Mouse (Mus musculus) kidney, postnatal 36 days (tissue): Measurements from ENCODE around the gene Slc7a7.

ENCODE experiments used
- DNase-seq, 2 experiments: peaks; one replicate each; pipeline ENCODE4 v3.0.0; 2021 to 2022; ENCODE audit warnings: mixed read lengths in 2 of 2

Gene Slc7a7

DNA sequence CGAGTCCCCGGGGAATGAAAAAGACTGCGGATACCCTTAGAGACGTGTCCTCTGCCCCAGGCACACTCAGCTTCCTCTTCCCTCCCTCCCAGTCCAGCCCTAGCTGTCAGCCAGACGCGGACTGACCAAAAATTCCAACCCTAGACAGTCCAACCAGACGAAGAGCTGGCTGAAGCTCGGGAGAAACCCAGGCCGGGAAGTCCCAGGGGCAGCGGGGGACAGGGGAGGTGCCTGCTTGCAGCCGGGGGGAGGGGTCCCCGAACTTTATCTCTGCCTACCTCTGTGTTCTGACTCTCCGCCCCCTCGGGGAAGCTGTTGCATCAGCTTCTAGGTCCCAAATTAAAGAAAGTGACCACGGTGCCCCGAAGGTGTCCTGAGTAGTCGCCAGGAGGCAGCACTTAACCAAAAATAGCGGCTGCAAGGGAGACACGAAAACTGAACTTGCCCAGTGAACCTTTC, at the start of gene Slc7a7:
Gene Slc7a7, minus strand, starts transcription at position 158 of the 459 bp plus-strand sequence.
- DNase-seq, result peak in 1 of 2 experiments; percentile 61

DNA sequence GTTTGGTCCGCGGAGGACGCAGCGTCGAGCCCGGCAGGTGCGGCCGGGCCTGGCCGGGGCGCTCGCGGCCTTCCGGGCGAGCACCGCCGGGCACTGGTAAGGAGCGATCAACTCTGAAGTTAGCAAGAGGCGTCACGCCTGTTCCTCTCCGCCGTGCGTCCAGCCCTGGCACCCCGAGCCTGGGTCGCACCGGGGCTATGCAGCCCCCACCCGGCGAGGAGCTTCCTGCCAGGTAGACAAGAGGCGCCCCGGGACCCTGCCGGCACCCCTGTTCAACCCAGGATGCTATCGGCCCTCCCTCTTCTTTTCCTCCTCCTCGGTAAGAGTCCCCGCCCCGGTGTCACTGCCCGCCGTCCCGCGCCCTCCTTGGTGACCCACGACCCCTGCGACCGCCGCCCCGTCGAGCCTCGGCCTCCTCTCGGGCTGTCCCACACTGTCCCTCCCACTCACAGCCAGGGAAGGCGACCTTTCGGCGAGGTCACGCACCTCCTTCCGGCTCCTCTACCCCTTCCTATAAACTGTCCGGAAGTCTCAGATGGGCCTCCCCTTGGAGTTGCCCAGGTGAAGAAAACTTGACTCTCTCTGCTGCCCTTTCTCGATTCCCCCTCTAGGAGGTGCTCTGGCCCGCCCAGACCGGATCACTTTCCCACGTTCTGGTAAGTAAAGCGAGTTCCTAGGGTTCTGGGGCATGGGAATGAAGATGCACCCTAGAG, 46.9 kb upstream of the Slc7a7 start:
- DNase-seq, result peak; percentile 81 to 87

DNA sequence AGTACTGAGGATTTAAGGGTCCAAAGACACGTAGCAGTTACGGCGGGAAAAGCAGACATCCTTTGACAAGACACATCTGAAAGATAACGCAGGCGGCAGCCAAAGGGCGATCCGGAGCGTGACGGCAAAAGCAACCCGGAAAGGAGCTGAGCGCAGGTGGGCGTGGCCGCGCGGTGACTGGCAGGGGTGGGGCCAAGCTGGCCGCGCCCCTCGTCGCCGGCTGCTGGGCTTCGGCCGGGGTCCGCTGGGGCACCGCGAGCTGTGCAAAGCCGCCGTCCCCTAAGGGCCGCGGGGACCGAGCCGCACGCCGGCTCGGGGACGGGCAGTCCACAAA, 46.3 kb upstream of the Slc7a7 start, which contains the start of gene Lrp10:
Gene Lrp10, plus strand, starts transcription at position 179 of the 334 bp plus-strand sequence.
- peak; percentile 90 to 96 for DNase-seq

DNA sequence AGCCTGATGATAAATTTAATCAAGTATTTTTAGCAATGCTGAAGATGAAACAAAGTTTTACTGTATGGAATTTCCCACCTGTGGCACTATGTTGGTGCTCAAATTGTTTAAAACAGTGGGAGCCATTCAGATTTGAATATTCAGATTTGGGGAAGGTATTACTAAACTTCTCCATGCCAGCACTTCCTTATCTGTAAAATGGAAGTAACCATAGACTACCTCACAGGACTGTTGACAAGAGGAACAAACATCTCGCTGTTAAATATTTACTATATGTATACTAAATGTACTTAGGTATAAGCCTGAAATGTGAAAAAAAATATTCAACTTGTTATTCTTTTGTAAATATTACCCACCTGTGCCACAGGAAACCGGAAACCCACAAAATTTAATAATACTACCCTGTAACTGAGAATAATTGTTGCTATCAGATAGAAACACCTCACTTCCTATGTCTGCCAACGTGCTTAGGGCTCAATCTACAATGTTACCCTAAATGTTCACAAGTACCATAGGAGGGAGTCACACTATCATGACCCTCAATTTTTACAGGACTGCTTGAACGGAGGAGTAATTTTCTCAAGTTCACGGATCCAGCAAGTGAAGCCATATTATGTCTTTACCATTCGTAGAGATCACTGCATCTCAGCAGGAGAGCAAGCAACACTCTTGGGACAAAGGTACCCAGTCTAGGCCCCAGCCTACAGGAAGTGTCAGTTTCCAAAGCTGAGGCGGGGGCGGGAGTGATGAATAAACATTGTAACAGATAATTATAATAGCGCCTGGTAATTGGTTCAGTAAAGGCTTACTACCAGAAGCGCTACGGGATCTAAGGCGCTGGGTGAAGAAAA, 45.8 kb upstream of the Slc7a7 start:
- DNase-seq, result no peak

DNA sequence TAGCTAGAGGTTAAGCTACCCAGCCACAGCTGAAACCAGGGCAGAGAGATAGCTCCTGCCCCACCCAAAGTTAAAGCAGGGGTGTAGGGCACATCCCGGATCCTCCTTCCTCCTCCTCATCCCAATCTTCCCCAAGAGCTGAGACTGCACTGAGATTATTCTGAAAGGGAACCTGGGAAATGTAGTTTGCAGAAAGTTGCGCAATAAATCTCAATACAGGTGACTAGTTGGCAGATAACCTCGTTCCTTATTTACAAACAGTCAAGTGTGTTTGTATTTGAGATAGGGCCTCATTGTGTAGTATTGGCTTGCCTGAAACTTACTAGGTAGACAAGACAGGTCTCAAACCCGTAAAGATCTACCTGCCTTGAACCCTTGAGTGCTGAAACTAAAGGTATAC, 44.6 kb upstream of the Slc7a7 start:
- DNase-seq, result no peak

DNA sequence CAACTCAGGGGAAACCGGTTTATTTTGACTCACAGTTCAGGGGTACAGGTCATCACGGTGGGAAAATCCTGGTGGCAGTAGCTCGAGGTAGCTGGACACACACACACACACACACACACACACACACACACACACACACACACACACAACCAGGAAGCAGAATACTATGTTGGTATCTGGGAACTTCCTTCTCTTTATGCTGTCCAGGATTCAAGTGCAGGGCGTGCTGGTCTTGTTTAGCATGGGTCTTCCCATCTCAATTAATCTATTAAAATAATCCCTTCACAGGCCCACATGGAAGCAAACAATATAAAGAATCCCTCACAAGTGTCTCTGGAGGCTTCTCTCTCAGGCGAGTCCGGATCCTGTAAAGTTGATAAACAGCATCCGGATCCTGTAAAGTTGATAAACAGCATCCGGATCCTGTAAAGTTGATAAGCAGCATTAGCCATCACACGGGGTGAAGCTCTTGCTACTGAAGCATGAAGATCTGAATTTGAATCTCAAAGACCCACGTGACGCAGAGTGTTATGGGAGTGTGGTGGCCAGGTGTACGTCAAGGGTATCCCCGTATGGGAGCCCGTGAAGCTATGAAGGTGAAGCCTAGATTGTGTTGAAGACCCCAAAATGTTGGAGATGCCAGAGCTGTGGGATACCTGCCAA, 40.5 kb upstream of the Slc7a7 start:
- no peak for DNase-seq

DNA sequence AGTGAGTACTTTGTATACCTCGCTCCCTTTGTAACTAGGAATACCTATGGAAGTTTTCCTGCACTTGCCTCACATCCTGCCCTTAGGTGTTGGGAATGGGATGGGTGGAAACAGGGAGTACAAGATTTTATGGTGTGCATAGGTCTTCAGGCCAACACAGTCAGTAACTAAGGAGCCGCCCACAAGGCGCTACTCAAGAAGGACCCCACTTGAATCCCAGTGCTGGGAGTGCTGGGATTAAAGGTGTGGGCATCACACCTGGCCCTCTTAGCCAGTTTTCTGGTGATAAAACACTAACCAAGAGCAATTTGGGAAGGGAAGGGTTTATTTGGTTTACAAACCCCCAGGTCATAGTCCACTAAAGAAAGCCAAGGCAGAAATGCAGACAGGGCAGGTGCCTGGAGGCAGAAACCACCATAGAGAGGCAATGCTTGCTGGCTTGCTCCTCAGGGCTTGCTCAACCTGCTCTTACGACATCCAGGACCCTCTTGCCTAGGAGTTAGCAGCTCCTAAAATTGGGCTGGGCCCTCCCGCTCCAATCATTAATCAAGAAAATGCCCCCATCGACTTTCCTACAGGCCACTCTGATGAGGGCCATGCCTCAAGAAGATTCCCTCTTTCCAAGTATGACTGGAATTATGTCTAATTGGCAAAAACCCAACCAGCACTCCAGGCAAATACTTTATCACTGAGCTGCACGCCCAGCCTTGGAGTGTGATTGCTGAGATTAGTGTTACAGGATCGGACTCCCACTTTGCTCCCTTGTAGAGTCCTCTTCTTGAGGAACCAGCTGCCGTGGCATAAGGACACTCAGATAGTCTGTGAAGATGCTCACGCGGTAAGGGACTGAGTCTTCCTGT, 37.3 kb upstream of the Slc7a7 start:
- no peak for DNase-seq

DNA sequence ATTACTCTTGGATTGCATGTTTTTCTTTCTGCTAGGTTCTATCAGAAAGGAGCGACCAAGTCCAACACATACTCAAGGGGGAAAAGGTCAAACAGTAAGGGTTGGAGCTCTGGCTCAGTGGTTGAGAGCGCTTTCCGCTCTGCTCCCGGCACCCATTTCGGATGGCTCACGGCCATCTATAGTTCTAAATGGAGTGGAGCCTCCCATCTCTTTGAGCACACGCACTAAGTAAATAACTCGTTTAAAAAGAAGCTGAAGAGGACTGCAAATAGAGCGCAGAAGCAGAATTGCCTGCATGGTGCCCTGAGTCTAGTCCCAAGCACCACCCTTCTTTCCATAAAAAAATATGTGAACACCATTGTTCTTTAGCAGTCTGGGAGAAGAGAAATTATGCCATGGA, 36.0 kb upstream of the Slc7a7 start:
- DNase-seq, result no peak

DNA sequence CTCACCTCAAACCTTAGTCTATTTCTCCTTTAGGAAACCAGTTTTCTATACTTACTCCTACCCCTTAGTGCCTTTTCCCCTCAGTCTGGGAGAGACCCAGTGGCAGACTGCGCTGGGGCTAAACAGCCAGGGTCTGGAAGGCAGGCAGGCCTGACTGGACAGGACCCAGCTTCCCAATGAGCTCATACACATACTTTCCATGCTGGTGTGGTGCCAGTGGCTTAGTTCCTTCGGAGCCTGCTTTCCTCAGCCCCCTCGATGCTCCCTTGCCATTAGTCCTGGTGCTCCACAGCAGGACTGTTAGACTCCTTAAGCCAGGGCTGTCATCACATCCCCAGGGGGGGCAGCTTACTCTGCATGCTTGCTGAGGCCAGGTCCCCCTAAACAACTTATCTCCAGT, 27.9 kb upstream of the Slc7a7 start:
- no peak for DNase-seq

DNA sequence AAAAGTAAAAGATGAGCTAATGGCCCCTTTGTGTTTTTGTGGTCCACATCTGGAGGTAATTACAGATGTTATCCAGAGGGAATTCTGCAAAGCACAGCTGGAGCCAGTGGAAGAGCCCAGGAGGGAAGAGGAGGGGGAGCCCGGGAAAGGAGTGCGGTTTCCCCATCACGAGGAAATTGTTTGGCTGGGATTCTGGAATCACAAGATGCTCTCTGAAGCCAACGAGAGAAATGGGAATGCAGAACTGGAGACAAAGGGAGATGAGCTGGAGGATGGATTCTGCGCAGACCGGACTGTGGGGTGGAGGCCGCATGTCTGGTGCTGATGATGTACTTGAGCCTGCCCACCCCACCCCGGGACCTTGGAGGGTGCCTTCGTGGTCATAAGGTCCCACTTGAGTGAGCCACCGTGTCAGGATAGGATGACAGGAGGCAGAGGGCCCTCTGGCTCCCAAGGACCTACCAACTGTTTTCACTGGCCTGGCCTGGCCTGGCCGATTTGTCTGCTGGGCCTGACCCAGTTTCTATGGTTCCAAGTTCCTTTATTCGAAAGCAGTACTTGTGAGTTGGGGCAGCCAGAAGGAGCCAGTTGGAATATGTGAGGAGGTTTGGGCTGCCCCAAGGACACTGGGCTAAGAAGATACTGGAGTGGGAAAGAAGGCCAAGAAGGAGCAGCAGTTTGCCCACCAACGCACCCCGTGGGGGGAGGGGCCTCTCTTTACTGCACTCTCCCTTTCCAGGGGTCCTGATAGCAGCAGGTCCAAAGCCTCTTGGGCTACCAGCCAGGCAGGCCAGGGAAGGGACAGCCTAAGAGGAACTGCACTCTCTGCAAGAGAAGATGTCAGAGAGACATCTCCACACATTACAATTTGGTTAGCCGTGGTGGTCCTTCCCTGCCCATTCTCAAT, 26.4 kb upstream of the Slc7a7 start:
- DNase-seq, result peak; percentile 29 to 38

DNA sequence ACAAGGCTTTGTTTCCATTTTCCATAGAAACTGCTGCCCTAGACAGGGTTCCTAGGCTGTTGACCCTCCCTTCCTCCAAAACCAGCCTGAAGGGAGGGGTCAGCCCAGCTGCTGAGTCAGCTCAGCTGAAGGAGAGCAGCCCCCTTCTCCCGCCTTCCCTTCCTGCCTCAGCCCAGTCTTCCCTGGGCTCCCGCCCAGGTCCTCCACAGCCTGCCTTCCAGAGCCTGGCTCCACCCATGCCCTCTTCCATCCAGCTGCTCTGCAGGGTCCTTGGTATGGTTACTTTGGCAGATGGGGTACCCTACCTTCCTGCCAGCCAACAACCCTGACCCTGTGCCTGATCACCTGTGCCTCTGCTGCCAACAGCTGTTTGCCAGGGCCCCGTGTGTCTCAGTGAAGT, 25.6 kb upstream of the Slc7a7 start:
- peak in 1 of 2 experiments; percentile 32 for DNase-seq

DNA sequence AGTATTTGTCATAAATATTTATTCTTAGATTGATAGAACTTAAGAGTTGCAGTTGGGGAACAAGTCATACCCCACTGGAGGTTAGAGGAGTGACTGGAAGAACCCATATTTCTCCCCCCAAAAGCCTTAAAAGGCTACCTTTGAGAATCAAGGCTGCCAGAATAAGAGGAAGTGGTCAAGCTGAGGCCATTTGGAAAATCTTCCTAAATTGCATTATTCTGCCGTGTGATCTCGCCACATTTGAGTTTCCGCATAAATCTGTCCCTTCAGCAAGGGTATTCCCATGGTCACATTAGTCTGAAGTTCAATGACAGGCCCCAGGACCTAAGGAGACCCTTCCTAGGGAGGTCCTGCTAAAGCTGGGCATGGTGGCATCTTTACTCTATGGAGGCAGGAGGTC, 25.0 kb upstream of the Slc7a7 start:
- DNase-seq, result no peak

DNA sequence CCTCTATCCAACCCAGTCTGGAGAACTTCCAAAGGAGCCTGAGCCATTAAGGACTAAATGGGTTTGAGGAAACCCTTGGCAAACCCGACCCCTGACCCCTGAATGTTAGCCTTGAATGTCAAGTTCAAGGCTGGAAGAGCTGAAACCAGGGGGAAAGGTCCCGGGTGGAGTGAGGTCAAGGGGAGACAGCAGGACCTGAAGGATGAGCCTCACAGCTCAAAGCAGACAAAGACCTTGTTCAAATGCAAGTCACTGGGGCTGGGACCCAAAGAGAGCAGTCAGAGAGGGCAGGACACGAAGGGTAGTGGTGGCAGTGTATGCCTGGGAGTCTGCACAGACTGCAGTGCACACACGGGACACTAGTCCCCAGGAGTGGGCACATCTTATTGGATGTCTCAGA, 23.8 kb upstream of the Slc7a7 start:
- no peak for DNase-seq

DNA sequence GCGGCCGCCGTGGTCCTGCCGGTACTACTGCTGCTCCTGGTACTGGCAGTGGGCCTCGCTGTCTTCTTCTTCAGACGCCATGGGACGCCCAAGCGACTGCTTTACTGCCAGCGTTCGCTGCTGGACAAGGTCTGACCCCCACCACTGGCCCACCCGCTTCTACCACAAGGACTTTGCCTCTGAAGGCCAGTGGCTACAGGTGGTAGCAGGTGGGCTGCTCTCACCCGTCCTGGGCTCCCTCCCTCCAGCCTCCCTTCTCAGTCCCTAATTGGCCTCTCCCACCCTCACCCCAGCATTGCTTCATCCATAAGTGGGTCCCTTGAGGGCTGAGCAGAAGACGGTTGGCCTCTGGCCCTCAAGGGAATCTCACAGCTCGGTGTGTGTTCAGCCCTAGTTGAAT, 23.0 kb upstream of the Slc7a7 start:
- DNase-seq, result no peak

DNA sequence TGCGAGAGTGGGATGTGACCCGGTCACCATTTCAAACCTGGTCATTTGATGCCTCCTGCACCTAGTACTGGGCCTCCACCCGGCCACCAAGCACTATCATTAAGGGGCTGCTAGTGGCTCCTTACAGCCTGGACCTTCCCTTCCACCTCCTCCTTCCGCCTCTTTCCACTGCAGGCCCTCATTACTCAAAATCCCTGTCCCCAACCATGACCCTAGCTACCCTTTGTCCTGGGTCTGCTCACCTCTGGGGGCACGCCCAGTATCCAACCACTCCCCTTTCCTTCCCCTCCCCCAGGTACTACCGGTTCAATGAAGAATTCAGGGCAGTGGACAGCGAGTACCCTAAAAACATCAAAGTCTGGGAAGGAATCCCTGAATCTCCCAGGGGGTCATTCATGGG, 22.0 kb upstream of the Slc7a7 start:
- no peak for DNase-seq

DNA sequence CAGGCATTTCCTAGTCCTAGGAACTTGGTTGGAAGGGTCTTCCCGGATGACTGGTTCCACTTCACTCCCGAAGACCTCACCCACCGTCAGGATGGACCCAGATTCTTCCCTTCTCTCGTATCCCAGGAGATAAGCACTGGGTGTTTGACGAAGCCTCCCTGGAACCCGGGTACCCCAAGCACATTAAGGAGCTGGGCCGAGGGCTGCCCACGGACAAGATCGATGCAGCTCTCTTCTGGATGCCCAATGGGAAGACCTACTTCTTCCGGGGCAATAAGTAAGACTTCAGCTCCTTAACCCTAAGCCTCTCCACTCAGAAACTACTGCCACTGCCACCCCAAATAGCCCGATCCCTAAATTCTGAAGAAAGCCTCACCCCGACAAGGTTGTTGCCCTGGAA, 21.6 kb upstream of the Slc7a7 start:
- DNase-seq, result no peak

DNA sequence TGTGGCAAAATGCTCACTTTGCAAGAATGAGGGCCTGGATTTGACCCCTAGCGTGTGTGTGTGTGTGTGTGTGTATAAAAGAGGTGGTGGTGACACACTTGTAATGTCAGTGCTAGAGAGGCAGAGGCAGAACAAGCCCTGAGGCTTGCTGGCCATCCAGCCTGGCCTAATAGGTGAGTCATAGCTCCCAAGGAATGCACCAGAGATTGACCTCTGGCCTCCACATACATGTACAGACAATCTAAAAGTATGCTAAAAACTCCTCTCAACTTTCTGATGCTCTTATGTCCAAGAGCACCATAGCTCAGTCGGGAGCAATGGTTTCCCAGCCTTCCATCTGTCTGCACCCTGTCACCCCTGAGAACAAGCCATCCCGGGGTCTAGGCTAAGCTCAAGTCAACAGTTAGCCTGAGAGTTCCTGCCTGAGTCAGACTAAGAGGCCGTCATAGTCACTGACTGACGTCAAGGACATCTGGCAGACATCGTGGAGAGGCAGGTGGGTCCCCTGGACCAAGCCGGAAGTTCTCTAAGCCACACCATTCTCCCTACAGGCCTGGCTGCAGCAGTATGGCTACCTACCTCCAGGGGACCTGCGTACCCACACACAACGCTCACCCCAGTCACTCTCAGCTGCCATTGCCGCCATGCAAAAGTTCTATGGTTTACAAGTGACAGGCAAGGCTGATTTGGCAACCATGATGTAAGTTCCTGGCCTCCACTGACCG, 17.8 kb upstream of the Slc7a7 start:
- no peak for DNase-seq

DNA sequence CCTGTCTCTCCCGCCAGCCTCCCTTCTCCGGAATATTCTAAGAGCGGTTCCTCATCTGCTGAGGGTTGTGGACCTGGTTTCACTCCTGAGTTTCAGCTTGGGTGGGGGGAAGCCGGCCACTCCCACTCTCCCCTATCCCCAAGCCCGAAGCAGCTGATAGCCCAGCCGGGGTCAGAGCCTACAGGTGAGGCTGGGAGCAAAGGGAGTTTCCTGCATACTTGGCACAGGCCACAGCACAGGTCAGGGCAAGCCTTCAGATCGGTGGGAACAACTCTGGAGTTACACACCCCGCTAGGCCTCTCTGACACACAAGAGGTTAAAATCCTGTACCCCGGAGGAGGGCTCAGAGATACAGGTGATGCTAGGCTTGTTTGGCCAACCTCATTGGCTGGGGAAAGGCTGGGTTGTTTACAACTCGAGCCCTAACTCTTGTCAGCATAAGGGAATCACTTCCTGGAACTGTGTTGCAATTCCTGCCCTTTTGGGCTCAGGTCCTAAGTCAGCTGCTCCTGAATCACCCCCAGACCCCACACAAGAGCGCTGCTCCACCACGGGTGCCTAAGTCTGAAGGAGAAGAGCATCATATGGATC, 16.5 kb upstream of the Slc7a7 start:
- no peak for DNase-seq

DNA sequence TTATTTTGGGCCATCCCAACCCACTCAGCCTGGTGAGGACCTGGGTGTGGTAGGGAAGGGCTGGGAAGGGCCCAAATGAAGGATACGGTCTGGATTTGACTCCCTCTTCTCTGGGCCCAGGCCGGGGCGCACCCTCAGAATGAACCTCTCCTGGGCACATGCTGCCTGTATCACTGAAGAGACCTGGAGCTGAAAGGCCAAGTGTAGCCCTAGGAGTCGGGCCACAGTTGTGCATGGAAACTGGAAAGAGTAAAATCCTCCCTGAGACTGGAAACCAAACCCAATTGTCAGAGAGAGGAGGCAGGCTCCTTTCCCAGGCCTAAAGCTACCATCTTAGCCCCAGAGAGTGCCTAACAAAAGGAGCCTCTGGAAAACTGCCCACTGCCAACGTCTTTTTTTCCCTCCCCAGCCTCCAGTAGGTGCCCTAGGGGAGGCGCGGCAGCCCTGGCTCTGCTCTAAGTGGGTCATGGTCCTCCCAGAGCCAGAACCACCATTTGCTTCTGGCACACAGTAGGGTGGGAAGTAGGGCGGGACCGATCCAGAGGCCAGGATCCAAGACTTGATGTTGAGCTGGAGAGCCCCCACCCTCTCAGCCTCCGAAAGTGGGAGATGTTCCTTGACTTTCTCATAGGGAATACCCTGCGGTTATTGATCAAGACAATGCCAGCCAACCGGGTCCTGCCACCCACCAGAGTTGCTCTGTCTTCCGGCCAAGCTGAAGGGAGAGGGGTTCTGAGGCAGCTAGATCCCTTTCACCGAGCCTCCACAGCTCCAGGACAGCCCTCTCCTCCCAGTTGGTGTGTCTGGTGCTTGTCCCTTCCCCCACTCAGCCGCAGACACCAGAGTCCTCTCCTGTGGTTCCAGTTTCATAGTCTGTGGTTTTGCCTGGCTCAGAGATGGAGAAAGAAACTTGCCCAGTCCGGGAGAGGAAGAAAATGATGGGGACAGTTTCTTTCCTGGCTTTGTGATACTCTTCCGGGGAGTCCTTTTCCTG, 15.6 kb upstream of the Slc7a7 start:
- DNase-seq, result no peak
